26 mouse cellular contexts compared by ENCODE assay signal in genomic region chr16:49945084-49945483, GRCm38 (mm10).
DNase-seq lines count a peak whose midpoint lies in the region; ATAC-seq and TF ChIP-seq lines count a peak whose summit lies in the region.
"Had no signal": no experiment of that assay in that cellular context is flagged by ENCODE, and none has a peak within 500 bp of the region (broad histone marks: within the 10 kb centered on the region; RNA-seq: fewer than 3 reads in every experiment).

No protein-coding gene starts in this region.

- H3K4me2 ChIP-seq in hindbrain, embryonic 11.5 days (replicated peaks; ENCODE audit: low read depth, low read length) = no peak overlapping the region
- H3K4me2 ChIP-seq in kidney, embryonic 14.5 days (replicated peaks; ENCODE audit: low read depth, low read length) = no peak overlapping the region
- H3K4me2 ChIP-seq in lung, postnatal 0 days (replicated peaks; ENCODE audit: low read depth, low read length) = no peak overlapping the region
- H3K4me2 ChIP-seq: embryonic facial prominence, embryonic 13.5 days; forebrain, embryonic 12.5 days; forebrain, embryonic 15.5 days; heart, embryonic 12.5 days; heart, embryonic 15.5 days; hindbrain, embryonic 14.5 days had no signal

- no peak overlapping the region for H3K9ac ChIP-seq in hindbrain, embryonic 11.5 days (ENCODE audit: low read depth, low read length)
- H3K9ac ChIP-seq in kidney, embryonic 14.5 days (ENCODE audit: low read depth, low read length) = no peak overlapping the region
- no peak overlapping the region for H3K9ac ChIP-seq in lung, postnatal 0 days (replicated peaks; ENCODE audit: low read depth)
- H3K9ac ChIP-seq: embryonic facial prominence, embryonic 13.5 days; forebrain, embryonic 12.5 days; forebrain, embryonic 15.5 days; heart, embryonic 12.5 days; heart, embryonic 15.5 days; hindbrain, embryonic 14.5 days had no signal

- H3K27me3 ChIP-seq in hindbrain, embryonic 11.5 days (ENCODE audit: control insufficient read depth, insufficient read depth, low read length) = no peaks in the 10 kb centered on the region
- H3K27me3 ChIP-seq in hindbrain, embryonic 10.5 days (ENCODE audit: insufficient read depth, poor library complexity, severe bottlenecking) = no peaks in the 10 kb centered on the region
- H3K27me3 ChIP-seq in kidney, embryonic 14.5 days (ENCODE audit: control insufficient read depth, insufficient read depth, low read length) = no peaks in the 10 kb centered on the region
- H3K27me3 ChIP-seq in lung, postnatal 0 days (replicated peaks; ENCODE audit: insufficient read depth, low read length) = no peaks in the 10 kb centered on the region
- H3K27me3 ChIP-seq: embryonic facial prominence, embryonic 13.5 days; forebrain, embryonic 12.5 days; forebrain, embryonic 15.5 days; heart, embryonic 12.5 days; heart, embryonic 15.5 days had no signal

- TF ChIP-seq CTCF in lung, postnatal 0 days (IDR thresholded peaks at IDR 0.05) = no peak

- H3K9me3 ChIP-seq in hindbrain, embryonic 11.5 days (ENCODE audit: control insufficient read depth, low read length) = no peaks in the 10 kb centered on the region
- no peaks in the 10 kb centered on the region for H3K9me3 ChIP-seq in hindbrain, embryonic 10.5 days
- no peaks in the 10 kb centered on the region for H3K9me3 ChIP-seq in kidney, embryonic 14.5 days (ENCODE audit: control insufficient read depth, low read length)
- no peaks in the 10 kb centered on the region for H3K9me3 ChIP-seq in lung, postnatal 0 days (ENCODE audit: low read length)
- H3K9me3 ChIP-seq: embryonic facial prominence, embryonic 10.5 days; embryonic facial prominence, embryonic 13.5 days; forebrain, embryonic 12.5 days; forebrain, embryonic 15.5 days; heart, embryonic 12.5 days; heart, embryonic 15.5 days had no signal

- H3K4me1 ChIP-seq in hindbrain, embryonic 11.5 days (replicated peaks; ENCODE audit: control insufficient read depth, insufficient read depth, low read length) = no peaks in the 10 kb centered on the region
- H3K4me1 ChIP-seq in hindbrain, embryonic 10.5 days (replicated peaks) = no peaks in the 10 kb centered on the region
- no peaks in the 10 kb centered on the region for H3K4me1 ChIP-seq in kidney, embryonic 14.5 days (ENCODE audit: control insufficient read depth, insufficient read depth, low read length)
- no peaks in the 10 kb centered on the region for H3K4me1 ChIP-seq in lung, postnatal 0 days (ENCODE audit: insufficient read depth, low read depth, low read length)
- H3K4me1 ChIP-seq: embryonic facial prominence, embryonic 13.5 days; forebrain, embryonic 12.5 days; forebrain, embryonic 15.5 days; heart, embryonic 12.5 days; heart, embryonic 15.5 days had no signal

- 75% methylated on average over 5 of the region's 5 CpGs for WGBS in hindbrain, embryonic 11.5 days
- 90% methylated on average over 5 of the region's 5 CpGs for WGBS in hindbrain, embryonic 10.5 days
- WGBS in kidney, embryonic 14.5 days = 68% methylated on average over 5 of the region's 5 CpGs
- WGBS in lung, postnatal 0 days = 80% methylated on average over 5 of the region's 5 CpGs

- H3K36me3 ChIP-seq in hindbrain, embryonic 11.5 days (ENCODE audit: control insufficient read depth, insufficient read depth, low read length) = no peaks in the 10 kb centered on the region
- H3K36me3 ChIP-seq in hindbrain, embryonic 10.5 days = no peaks in the 10 kb centered on the region
- H3K36me3 ChIP-seq in kidney, embryonic 14.5 days (ENCODE audit: control insufficient read depth, insufficient read depth, low read length) = no peaks in the 10 kb centered on the region
- H3K36me3 ChIP-seq in lung, postnatal 0 days (ENCODE audit: insufficient read depth, low read length) = no peaks in the 10 kb centered on the region
- H3K36me3 ChIP-seq: embryonic facial prominence, embryonic 10.5 days; embryonic facial prominence, embryonic 13.5 days; forebrain, embryonic 12.5 days; forebrain, embryonic 15.5 days; heart, embryonic 12.5 days; heart, embryonic 15.5 days had no signal

- no peak overlapping the region for H3K4me3 ChIP-seq in hindbrain, embryonic 11.5 days (ENCODE audit: low read depth, low read length)
- H3K4me3 ChIP-seq in hindbrain, embryonic 10.5 days = no peak overlapping the region
- H3K4me3 ChIP-seq in kidney, embryonic 14.5 days (ENCODE audit: low read length) = no peak overlapping the region
- no peak overlapping the region for H3K4me3 ChIP-seq in lung, postnatal 0 days (ENCODE audit: low read depth, low read length)
- H3K4me3 ChIP-seq: embryonic facial prominence, embryonic 10.5 days; embryonic facial prominence, embryonic 13.5 days; erythroblast, embryonic 14.5 days; forebrain, embryonic 12.5 days; forebrain, embryonic 15.5 days; heart, embryonic 12.5 days; heart, embryonic 15.5 days had no signal

- H3K27ac ChIP-seq in hindbrain, embryonic 11.5 days (ENCODE audit: low read depth, low read length) = no peak overlapping the region
- H3K27ac ChIP-seq in hindbrain, embryonic 10.5 days = no peak overlapping the region
- H3K27ac ChIP-seq in kidney, embryonic 14.5 days (ENCODE audit: low read depth, low read length) = no peak overlapping the region
- H3K27ac ChIP-seq in lung, postnatal 0 days (ENCODE audit: low read length) = no peak overlapping the region
- H3K27ac ChIP-seq: embryonic facial prominence, embryonic 10.5 days; embryonic facial prominence, embryonic 13.5 days; forebrain, embryonic 12.5 days; forebrain, embryonic 15.5 days; heart, embryonic 15.5 days; hindbrain, embryonic 14.5 days had no signal

- TF ChIP-seq EP300 in lung, postnatal 0 days (IDR thresholded peaks at IDR 0.05) = no peak

- no peak for DNase-seq in hindbrain, embryonic 11.5 days (ENCODE audit: low spot score)
- no peak for DNase-seq in hindbrain, embryonic 10.5 days (ENCODE audit: low spot score)
- no peak for DNase-seq in kidney, postnatal 36 days
- no peak for DNase-seq in lung, postnatal 0 days (ENCODE audit: low spot score)
- no peak for DNase-seq in lung, postnatal 14 days
- DNase-seq: adrenal gland, adult 8-10 months; adrenal gland, postnatal 25 days; cerebellum, adult 11-12 months; cerebellum, adult 8-10 months; cerebellum, postnatal 10 days; cerebellum, postnatal 36 days; embryo, embryonic 11 days; gastrocnemius, postnatal 25 days; heart, adult 18-20 months; heart, postnatal 10 days; heart, postnatal 36 days had no signal

- ATAC-seq in hindbrain, embryonic 11.5 days (ENCODE audit: low FRiP score) = peak; percentile 64
- ATAC-seq in kidney, embryonic 14.5 days (ENCODE audit: low FRiP score, low TSS enrichment) = 0 out of 2 replicates have a peak, but pooled peaks have one; percentile 62
- peak; percentile 26; the same call in 1 of the 2 replicates for ATAC-seq in lung, postnatal 0 days
- ATAC-seq: activated CD4-positive, CD25-positive, alpha-beta regulatory T cell, adult 4 months; forebrain, embryonic 15.5 days had no signal
